Mouse (Mus musculus) right cerebral cortex, adult 18-20 months (tissue): Measurements from ENCODE around the gene Mettl11b.
"Not testable (repeated sequence)": the region's sequence is repeated elsewhere in the genome, so short reads cannot be mapped to it uniquely, and the experiment has no call there.

ENCODE experiments used
- DNase-seq: peaks from one replicate; pipeline ENCODE4 v3.0.0; 2022; ENCODE audit warnings: mixed read lengths

Gene Mettl11b

GRCm38 (mm10) chr1:163725106-163725759, at the start of gene Mettl11b:
Mettl11b (minus strand) TSS chr1:163725232.
- DNase-seq, result peak; percentile 23

GRCm38 (mm10) chr1:163757462-163758207, 32.6 kb upstream of the Mettl11b start:
- DNase-seq, result no peak

- no peak for DNase-seq
Measured at GRCm38 (mm10) chr1:163751360-163751992, 26.4 kb upstream of the Mettl11b start.

GRCm38 (mm10) chr1:163737239-163737533, 12.2 kb upstream of the Mettl11b start:
- DNase-seq, result no peak

GRCm38 (mm10) chr1:163736441-163737238, 11.6 kb upstream of the Mettl11b start:
- no peak for DNase-seq

GRCm38 (mm10) chr1:163731166-163731565, 6.1 kb upstream of the Mettl11b start:
- DNase-seq, result not testable (repeated sequence)

GRCm38 (mm10) chr1:163723913-163724312, 1.1 kb downstream of the Mettl11b start:
- no peak for DNase-seq

GRCm38 (mm10) chr1:163708618-163709017, 16.4 kb downstream of the Mettl11b start:
- DNase-seq, result no peak

GRCm38 (mm10) chr1:163700571-163700970, 24.5 kb downstream of the Mettl11b start:
- DNase-seq, result no peak

GRCm38 (mm10) chr1:163699702-163700101, 25.3 kb downstream of the Mettl11b start:
- DNase-seq, result no peak

GRCm38 (mm10) chr1:163691860-163692259, 33.2 kb downstream of the Mettl11b start:
- DNase-seq, result no peak

- no peak for DNase-seq
Measured at GRCm38 (mm10) chr1:163682935-163683430, 42.0 kb downstream of the Mettl11b start.

- no peak for DNase-seq
Measured at GRCm38 (mm10) chr1:163682127-163682526, 42.9 kb downstream of the Mettl11b start.

- DNase-seq, result no peak
Measured at GRCm38 (mm10) chr1:163672866-163673265, 52.2 kb downstream of the Mettl11b start.

- DNase-seq, result no peak
Measured at GRCm38 (mm10) chr1:163671326-163671725, 53.7 kb downstream of the Mettl11b start.

GRCm38 (mm10) chr1:163670702-163671101, 54.3 kb downstream of the Mettl11b start:
- DNase-seq, result no peak

GRCm38 (mm10) chr1:163669936-163670335, 55.1 kb downstream of the Mettl11b start:
- DNase-seq, result no peak

- DNase-seq, result no peak
Measured at GRCm38 (mm10) chr1:163662416-163662815, 62.6 kb downstream of the Mettl11b start.

- no peak for DNase-seq
Measured at GRCm38 (mm10) chr1:163658535-163658928, 66.5 kb downstream of the Mettl11b start.

- no peak for DNase-seq
Measured at GRCm38 (mm10) chr1:163657766-163658534, 67.1 kb downstream of the Mettl11b start.

- DNase-seq, result no peak
Measured at GRCm38 (mm10) chr1:163657056-163657455, 68.0 kb downstream of the Mettl11b start.

- DNase-seq, result no peak
Measured at GRCm38 (mm10) chr1:163656432-163656831, 68.6 kb downstream of the Mettl11b start.
